Mouse (Mus musculus): ENCODE results near the gene Slc35g3.

- TF ChIP-seq CHD2 (IDR thresholded peaks at IDR 0.05; ENCODE audit: low read depth, low read length), result no peak
- TF ChIP-seq MAFK (IDR thresholded peaks at IDR 0.05; ENCODE audit: insufficient read depth, low read depth, low read length), result no peak
- TF ChIP-seq ZC3H11A (IDR thresholded peaks at IDR 0.05; ENCODE audit: borderline replicate concordance, low read depth, low read length), result no peak
- no peak for TF ChIP-seq HCFC1 (IDR thresholded peaks at IDR 0.05; ENCODE audit: borderline replicate concordance, insufficient read depth, low read length)
Measured at GRCm38 (mm10) chr11:69720852-69721251, 40.9 kb downstream of the Slc35g3 start.

All from ES-E14 (cell line).